Mouse (Mus musculus) testis, adult 2 months (tissue): ENCODE measurements around the gene Dbp.

ENCODE experiments used
- CTCF ChIP-seq: fragments of 200-500 bp; IDR thresholded peaks from 2 replicates; pipeline ENCODE4 v1.5.1; 2012; ENCODE audit warnings: low read depth, mild to moderate bottlenecking, inconsistent platforms, low read length, moderate library complexity; ENCODE audit not compliant: control insufficient read depth, insufficient read depth, insufficient replicate concordance
- POLR2A ChIP-seq: fragments of 200-500 bp; IDR thresholded peaks from 2 replicates; pipeline ENCODE4 v1.6.1; 2012; ENCODE audit warnings: low read depth, mild to moderate bottlenecking, inconsistent platforms, low read length, moderate library complexity; ENCODE audit not compliant: control insufficient read depth

DNA sequence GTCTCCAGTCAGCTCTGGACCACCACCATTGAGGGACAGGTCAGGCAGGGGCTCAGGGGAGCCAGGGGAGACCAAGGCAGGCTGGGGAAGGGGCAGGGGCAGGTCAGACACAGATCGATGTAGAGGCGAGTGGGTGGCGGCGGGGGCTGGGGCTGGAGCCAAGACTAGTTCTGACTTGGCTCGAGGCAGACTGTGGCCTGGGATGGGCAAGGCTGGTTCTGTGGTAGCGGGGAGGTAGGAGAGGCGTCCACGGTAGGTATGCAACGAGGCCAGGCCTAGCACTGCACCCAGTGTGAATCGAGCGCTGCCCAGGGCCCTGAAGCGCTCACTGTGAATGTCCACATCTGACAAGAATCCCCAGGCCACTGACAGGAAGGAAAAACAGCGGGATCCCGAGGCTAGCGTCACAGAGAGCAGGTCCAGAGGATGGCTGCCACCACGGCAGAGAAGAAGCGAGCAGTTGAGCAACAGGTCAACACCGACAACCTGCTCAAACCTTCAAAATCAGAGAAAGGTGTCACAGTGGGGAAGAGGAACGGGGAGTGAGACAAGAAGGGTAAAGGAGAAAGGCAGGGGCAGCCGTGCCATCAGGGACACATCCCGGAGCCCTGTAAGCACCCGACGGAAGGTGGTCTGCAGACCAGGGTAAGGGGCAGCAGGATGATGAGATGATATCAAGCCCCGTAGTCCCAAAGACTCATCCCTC, 6.6 kb downstream of the Dbp start:
- no peak for TF ChIP-seq CTCF
- no peak for TF ChIP-seq POLR2A
